Mouse (Mus musculus): ENCODE measurements at regions not wholly inside any gene's neighbourhood (a gene's known extent, or its start where the extent isn't known, plus 50 kb on each side); places are given as distances from the start of the nearest gene placed in this dataset.

DNA sequence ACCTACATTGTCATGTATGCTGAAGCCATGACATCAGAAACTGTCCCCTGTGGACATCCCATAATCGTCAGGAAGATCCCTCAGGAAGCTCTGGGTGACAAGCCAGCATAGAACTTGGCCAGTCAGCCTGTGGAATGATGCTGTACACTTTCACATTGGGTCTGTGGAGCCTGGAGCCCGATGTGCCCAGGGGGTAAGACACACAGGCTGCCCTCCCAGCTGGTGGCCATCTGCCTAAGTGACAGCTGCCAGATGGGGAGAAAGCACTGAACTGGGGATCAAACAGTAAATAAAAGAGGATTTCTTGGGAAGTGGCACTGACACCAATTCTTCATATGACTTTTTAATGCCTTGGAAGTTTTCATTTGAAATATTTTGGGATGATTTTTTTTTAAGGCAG lies 486.8 kb downstream of the Efnb2 start:
- ATAC-seq (ENCODE audit: extremely low read depth, insufficient number of reproducible peaks, low FRiP score, poor library complexity, severe bottlenecking), result no peak
- H3K9me3 ChIP-seq (replicated peaks), result no peaks in the 10 kb centered on the region

DNA sequence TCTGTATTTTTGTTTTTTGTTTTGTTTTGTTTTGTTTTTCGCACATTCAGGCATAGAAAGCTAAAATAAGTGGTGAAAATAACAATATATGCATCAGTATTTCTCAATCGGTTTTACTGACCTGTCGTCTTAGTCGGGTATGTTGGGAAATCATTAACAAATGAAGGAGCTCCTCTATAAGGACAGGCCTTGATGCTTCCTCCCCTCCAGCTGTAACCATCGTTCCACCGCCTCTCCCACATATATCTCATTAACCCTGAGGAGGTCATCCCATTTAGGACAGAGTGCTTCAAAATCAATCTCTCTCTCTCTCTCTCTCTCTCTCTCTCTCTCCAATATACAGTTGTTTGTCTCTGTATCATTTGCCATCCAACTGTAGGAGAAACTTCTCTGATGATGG lies 492.4 kb downstream of the Efnb2 start:
- no peak for ATAC-seq (ENCODE audit: extremely low read depth, insufficient number of reproducible peaks, low FRiP score, poor library complexity, severe bottlenecking)
- Histone ChIP-seq H3K4me3 (ENCODE audit: low read depth, low read length) (no peak overlapping the region), H3K36me3 (replicated peaks) (no peaks in the 10 kb centered on the region), H3K4me1 (ENCODE audit: insufficient read depth, low read depth, low read length) (no peaks in the 10 kb centered on the region), H3K9me3 (replicated peaks) (no peaks in the 10 kb centered on the region; the same call in 1 of the 2 replicates), H3K27me3 (ENCODE audit: insufficient read depth, low read length) (no peaks in the 10 kb centered on the region)
- no peak for DNase-seq (ENCODE audit: low spot score)
- no peak for TF ChIP-seq GATA2 (IDR thresholded peaks at IDR 0.05; ENCODE audit: borderline replicate concordance, low read depth, low read length)
- no peak for TF ChIP-seq POLR2AphosphoS5 (IDR thresholded peaks at IDR 0.05; ENCODE audit: insufficient replicate concordance, low read depth, low read length)
- no peak for TF ChIP-seq CTCF (IDR thresholded peaks at IDR 0.05; ENCODE audit: low read depth, low read length)
- no peak for TF ChIP-seq GATA1 (IDR thresholded peaks at IDR 0.05; ENCODE audit: borderline replicate concordance, low read length)
- TF ChIP-seq TAL1 (conservative IDR thresholded peaks at IDR 0.05; ENCODE audit: low read depth, low read length), result no peak

More for the DNA sequence above, 486.8 kb downstream of the Efnb2 start:
- DNase-seq (ENCODE audit: low spot score), result no peak
- H3K4me3 ChIP-seq (ENCODE audit: low read depth, low read length), result no peak overlapping the region
- no peaks in the 10 kb centered on the region for H3K27me3 ChIP-seq (ENCODE audit: insufficient read depth, low read length)
- H3K36me3 ChIP-seq (replicated peaks), result no peaks in the 10 kb centered on the region
- TF ChIP-seq GATA2 (IDR thresholded peaks at IDR 0.05; ENCODE audit: borderline replicate concordance, low read depth, low read length) (no peak), GATA1 (IDR thresholded peaks at IDR 0.05; ENCODE audit: borderline replicate concordance, low read length) (no peak), TAL1 (conservative IDR thresholded peaks at IDR 0.05; ENCODE audit: low read depth, low read length) (no peak)
- H3K4me1 ChIP-seq (ENCODE audit: insufficient read depth, low read depth, low read length), result no peaks in the 10 kb centered on the region

DNA sequence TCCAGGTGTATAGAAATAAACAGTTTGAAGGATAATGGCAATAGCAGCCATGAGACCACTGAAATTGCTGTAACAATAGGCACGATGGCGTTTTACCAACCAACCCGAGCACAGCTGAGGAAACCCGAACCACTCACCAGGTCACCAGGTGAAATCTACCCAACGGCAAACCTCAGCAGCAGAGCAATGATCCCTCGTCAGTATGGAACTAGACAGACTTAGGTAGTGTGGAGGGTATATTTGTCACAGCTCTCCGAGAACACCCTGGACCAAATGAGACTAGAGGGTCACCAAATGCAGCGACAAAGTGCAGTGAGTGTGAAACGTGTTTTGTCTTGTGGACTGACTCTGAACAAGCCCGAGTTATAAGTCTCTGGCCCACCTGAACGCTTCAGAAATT lies 492.8 kb downstream of the Efnb2 start:
- Histone ChIP-seq H3K9me3 (replicated peaks) (no peaks in the 10 kb centered on the region; the same call in 1 of the 2 replicates), H3K4me3 (ENCODE audit: low read depth, low read length) (no peak overlapping the region), H3K4me1 (ENCODE audit: insufficient read depth, low read depth, low read length) (no peaks in the 10 kb centered on the region), H3K27me3 (ENCODE audit: insufficient read depth, low read length) (no peaks in the 10 kb centered on the region), H3K36me3 (replicated peaks) (no peaks in the 10 kb centered on the region)
- DNase-seq (ENCODE audit: low spot score) (no peak), ATAC-seq (ENCODE audit: extremely low read depth, insufficient number of reproducible peaks, low FRiP score, poor library complexity, severe bottlenecking) (no peak)
- TF ChIP-seq TAL1 (conservative IDR thresholded peaks at IDR 0.05; ENCODE audit: low read depth, low read length) (no peak), GATA2 (IDR thresholded peaks at IDR 0.05; ENCODE audit: borderline replicate concordance, low read depth, low read length) (no peak), POLR2AphosphoS5 (IDR thresholded peaks at IDR 0.05; ENCODE audit: insufficient replicate concordance, low read depth, low read length) (no peak)

DNA sequence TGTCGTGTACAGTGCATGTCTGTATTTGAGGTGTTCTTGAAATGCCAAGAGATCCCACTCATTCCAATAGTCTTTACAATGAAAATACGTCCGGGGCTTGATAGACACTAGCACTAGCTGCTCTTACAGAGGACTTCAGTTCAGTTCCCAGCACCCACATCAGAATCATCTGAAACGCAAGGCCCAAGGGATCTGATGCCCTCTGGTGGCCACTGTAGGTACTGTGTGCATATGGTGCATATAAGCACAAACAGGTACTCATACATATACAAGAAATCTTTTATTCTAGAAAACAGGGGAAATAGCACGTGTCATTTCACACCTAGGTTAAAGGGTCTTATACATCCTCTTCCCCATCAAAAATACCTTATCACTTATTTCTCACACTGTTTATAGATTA lies 513.5 kb downstream of the Efnb2 start:
- DNase-seq (ENCODE audit: low spot score) (no peak), ATAC-seq (ENCODE audit: extremely low read depth, insufficient number of reproducible peaks, low FRiP score, poor library complexity, severe bottlenecking) (no peak)
- Histone ChIP-seq H3K36me3 (replicated peaks) (no peaks in the 10 kb centered on the region), H3K4me3 (ENCODE audit: low read depth, low read length) (no peak overlapping the region), H3K9me3 (replicated peaks) (peaks cover 3% of the 10 kb centered on the region; the same call in 1 of the 2 replicates), H3K27me3 (ENCODE audit: insufficient read depth, low read length) (no peaks in the 10 kb centered on the region), H3K4me1 (ENCODE audit: insufficient read depth, low read depth, low read length) (no peaks in the 10 kb centered on the region)
- TF ChIP-seq TAL1 (conservative IDR thresholded peaks at IDR 0.05; ENCODE audit: low read depth, low read length), result no peak
- no peak for TF ChIP-seq GATA1 (IDR thresholded peaks at IDR 0.05; ENCODE audit: borderline replicate concordance, low read length)
- no peak for TF ChIP-seq GATA2 (IDR thresholded peaks at IDR 0.05; ENCODE audit: borderline replicate concordance, low read depth, low read length)
- no peak for TF ChIP-seq POLR2AphosphoS5 (IDR thresholded peaks at IDR 0.05; ENCODE audit: insufficient replicate concordance, low read depth, low read length)
- 0 out of 2 replicates have a peak, but pooled peaks have one; percentile 15 for TF ChIP-seq CTCF (IDR thresholded peaks at IDR 0.05; ENCODE audit: low read depth, low read length)

DNA sequence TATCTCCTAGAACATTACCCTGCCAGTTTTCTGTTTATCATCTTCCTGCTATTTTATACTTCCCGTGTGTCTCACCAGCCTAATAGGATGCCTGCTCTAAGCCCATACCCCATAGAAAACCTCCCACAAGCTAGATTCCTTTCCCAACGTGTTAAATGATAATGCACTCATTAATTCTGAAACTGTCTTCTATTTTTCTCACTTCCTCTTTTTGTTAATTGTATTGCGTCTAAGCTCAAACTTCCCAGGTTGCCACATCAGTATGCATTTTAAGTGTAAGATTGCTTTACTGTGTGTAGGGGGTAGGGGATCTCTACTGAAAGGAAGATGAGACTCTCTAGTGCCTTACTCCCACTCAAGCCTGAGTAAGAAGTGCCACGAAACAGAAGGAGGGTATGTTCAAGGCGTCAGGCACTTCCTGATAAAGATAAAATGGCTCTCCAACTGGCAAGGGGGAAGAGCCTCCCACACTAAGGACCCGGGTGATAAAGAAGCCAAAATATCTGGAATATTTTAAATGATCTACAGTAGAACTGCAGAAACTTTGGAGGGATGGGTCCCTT lies 518.0 kb downstream of the Efnb2 start:
- Histone ChIP-seq H3K4me1 (ENCODE audit: insufficient read depth, low read depth, low read length) (no peaks in the 10 kb centered on the region), H3K4me3 (ENCODE audit: low read depth, low read length) (no peak overlapping the region), H3K9me3 (replicated peaks) (peaks cover 3% of the 10 kb centered on the region; the same call in 1 of the 2 replicates), H3K27me3 (ENCODE audit: insufficient read depth, low read length) (no peaks in the 10 kb centered on the region), H3K36me3 (replicated peaks) (no peaks in the 10 kb centered on the region)
- no peak for DNase-seq (ENCODE audit: low spot score)
- no peak for ATAC-seq (ENCODE audit: extremely low read depth, insufficient number of reproducible peaks, low FRiP score, poor library complexity, severe bottlenecking)
- TF ChIP-seq POLR2AphosphoS5 (IDR thresholded peaks at IDR 0.05; ENCODE audit: insufficient replicate concordance, low read depth, low read length) (no peak), GATA1 (IDR thresholded peaks at IDR 0.05; ENCODE audit: borderline replicate concordance, low read length) (no peak), GATA2 (IDR thresholded peaks at IDR 0.05; ENCODE audit: borderline replicate concordance, low read depth, low read length) (no peak), TAL1 (conservative IDR thresholded peaks at IDR 0.05; ENCODE audit: low read depth, low read length) (no peak), CTCF (IDR thresholded peaks at IDR 0.05; ENCODE audit: low read depth, low read length) (no peak)

DNA sequence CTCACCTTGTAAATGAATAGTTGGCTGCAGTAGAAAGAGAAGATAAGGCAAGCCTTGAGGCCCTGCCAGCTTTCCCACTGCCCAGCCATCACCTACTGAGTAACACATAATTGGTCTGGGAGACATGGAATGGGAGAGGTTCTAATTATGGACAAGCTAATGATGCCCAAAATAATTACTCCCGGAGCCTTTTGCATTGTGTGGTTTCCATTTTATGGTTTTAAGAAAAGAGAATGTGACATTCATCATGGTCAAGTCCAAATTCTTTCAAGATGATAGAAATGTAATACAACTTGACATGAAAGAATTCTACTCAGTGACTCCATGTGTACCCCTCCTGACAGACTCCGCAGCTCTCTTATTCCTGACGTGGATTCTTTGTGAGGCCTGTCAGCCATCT lies 518.6 kb downstream of the Efnb2 start:
- ATAC-seq (ENCODE audit: extremely low read depth, insufficient number of reproducible peaks, low FRiP score, poor library complexity, severe bottlenecking), result no peak
- Histone ChIP-seq H3K27me3 (ENCODE audit: insufficient read depth, low read length) (no peaks in the 10 kb centered on the region), H3K4me3 (ENCODE audit: low read depth, low read length) (no peak overlapping the region), H3K36me3 (replicated peaks) (no peaks in the 10 kb centered on the region), H3K4me1 (ENCODE audit: insufficient read depth, low read depth, low read length) (no peaks in the 10 kb centered on the region), H3K9me3 (replicated peaks) (peaks cover 1% of the 10 kb centered on the region; the same call in 1 of the 2 replicates)
- no peak for DNase-seq (ENCODE audit: low spot score)
- no peak for TF ChIP-seq TAL1 (conservative IDR thresholded peaks at IDR 0.05; ENCODE audit: low read depth, low read length)
- no peak for TF ChIP-seq CTCF (IDR thresholded peaks at IDR 0.05; ENCODE audit: low read depth, low read length)
- TF ChIP-seq GATA1 (IDR thresholded peaks at IDR 0.05; ENCODE audit: borderline replicate concordance, low read length), result no peak
- TF ChIP-seq GATA2 (IDR thresholded peaks at IDR 0.05; ENCODE audit: borderline replicate concordance, low read depth, low read length), result no peak
- TF ChIP-seq POLR2AphosphoS5 (IDR thresholded peaks at IDR 0.05; ENCODE audit: insufficient replicate concordance, low read depth, low read length), result no peak

Measured in G1E (cell line).